Mouse (Mus musculus): ENCODE data around the gene Tnfsf13b.

DNA sequence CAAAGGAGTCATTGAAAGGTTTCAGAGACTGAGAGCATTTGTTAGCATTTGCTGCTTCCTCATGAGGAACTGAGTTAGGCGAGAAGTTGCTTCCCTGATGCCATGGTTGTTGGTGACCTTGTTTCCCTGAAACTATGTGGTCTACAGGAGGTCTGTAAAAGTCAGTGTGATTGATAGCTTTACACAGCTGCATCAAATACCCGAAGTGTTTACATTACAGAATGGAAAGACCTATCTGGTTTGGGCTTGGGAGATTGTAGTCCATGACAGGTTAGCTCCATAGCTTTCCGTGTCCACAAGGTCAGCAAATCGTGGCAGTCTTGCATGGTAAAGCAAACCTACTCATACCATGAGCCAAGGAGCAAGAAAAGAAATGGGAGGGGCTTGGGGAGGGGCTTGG is 47.9 kb upstream of the Tnfsf13b start:
- TF ChIP-seq CTCF (IDR thresholded peaks at IDR 0.05; ENCODE audit: extremely low read depth, insufficient read length, insufficient replicate concordance, low read depth, low read length) (no peak), POLR2A (IDR thresholded peaks at IDR 0.05; ENCODE audit: low read depth, low read length) (no peak)
